Mouse (Mus musculus) neural tube, embryonic 11.5 days (tissue): ENCODE measurements at regions not wholly inside any gene's neighbourhood (a gene's known extent, or its start where the extent isn't known, plus 50 kb on each side); places are given as distances from the start of the nearest gene placed in this dataset.

ENCODE experiments used
- ATAC-seq: fragments of 200-750 bp; cut with Nextera tagmentation; 2 replicates; pipeline ENCODE4 v1.8.0; 2017; ENCODE audit warnings: moderate number of reproducible peaks, mild to moderate bottlenecking, moderate TSS enrichment, moderate library complexity; ENCODE audit not compliant: insufficient read depth, low FRiP score, low TSS enrichment
- DNase-seq: peaks from one replicate; pipeline ENCODE4 v3.0.0-alpha.2; 2015; ENCODE audit warnings: low spot score
- H3K27ac ChIP-seq: fragments of 300-500 bp; sonication (generic); 2 replicates; pipeline ENCODE4 v1.5.1; 2014; ENCODE audit warnings: low read depth, mild to moderate bottlenecking, low read length
- H3K27me3 ChIP-seq: fragments of 300-500 bp; sonication (generic); 2 replicates; pipeline ENCODE4 v1.6.1; 2014; ENCODE audit warnings: mild to moderate bottlenecking, low read length, mixed read lengths; ENCODE audit not compliant: control insufficient read depth, insufficient read depth
- H3K36me3 ChIP-seq: fragments of 300-500 bp; sonication (generic); 2 replicates; pipeline ENCODE4 v1.6.1; 2014; ENCODE audit warnings: mild to moderate bottlenecking, low read length, moderate library complexity, mixed read lengths; ENCODE audit not compliant: control insufficient read depth, insufficient read depth
- H3K4me1 ChIP-seq: fragments of 300-500 bp; sonication (generic); 2 replicates; pipeline ENCODE4 v1.6.1; 2014; ENCODE audit warnings: low read length, mixed read lengths; ENCODE audit not compliant: control insufficient read depth, insufficient read depth
- H3K4me2 ChIP-seq: fragments of 300-500 bp; sonication (generic); 2 replicates; pipeline ENCODE4 v1.6.1; 2014; ENCODE audit warnings: low read depth, mild to moderate bottlenecking, moderate library complexity
- H3K4me3 ChIP-seq: fragments of 300-500 bp; sonication (generic); 2 replicates; pipeline ENCODE4 v1.5.1; 2014; ENCODE audit warnings: low read depth, low read length
- H3K9ac ChIP-seq: fragments of 300-500 bp; sonication (generic); 2 replicates; pipeline ENCODE4 v1.6.1; 2014; ENCODE audit warnings: mild to moderate bottlenecking, low read length
- H3K9me3 ChIP-seq: fragments of 300-500 bp; sonication (generic); 2 replicates; pipeline ENCODE4 v1.6.1; 2016; ENCODE audit warnings: low read length; ENCODE audit not compliant: control insufficient read depth
- WGBS: fragments of 180-500 bp; shearing (Covaris S2); extraction: QIAGEN DNeasy Blood & Tissue Kit; methylation state at CpG from one replicate; pipeline ENCODE4 v1.1.7; 2014; 5-methylcytosine and 5-hydroxymethylcytosine counted together

DNA sequence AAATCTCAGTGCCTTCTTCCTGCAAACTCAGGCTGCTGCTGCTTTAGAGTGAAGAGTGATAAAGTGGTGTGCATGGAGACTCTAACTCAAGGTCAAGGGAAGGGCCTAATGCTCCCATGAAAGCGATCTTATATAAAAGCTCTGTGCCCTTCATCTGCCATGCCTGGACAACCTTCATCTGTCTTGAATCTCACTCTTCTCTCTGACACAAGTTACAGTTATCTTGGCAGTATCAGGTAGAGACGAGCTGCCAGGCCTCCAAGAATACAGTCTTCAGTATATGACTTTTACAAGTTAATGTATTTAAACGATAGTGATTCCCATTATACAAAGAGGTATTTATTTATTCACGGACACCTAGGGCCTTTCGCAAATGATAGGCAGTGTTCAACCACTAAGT is 146.7 kb upstream of the Cypt12 start:
- ATAC-seq (no peak), DNase-seq (no peak)
- H3K9me3 ChIP-seq = no peaks in the 10 kb centered on the region
- 78% methylated on average over 5 of the region's 5 CpGs for WGBS
- no peak overlapping the region for H3K27ac ChIP-seq
- no peak overlapping the region for H3K4me2 ChIP-seq
- H3K4me1 ChIP-seq = no peaks in the 10 kb centered on the region
- no peaks in the 10 kb centered on the region for H3K36me3 ChIP-seq
- no peak overlapping the region for H3K9ac ChIP-seq
- no peak overlapping the region for H3K4me3 ChIP-seq
- 0 out of 2 replicates have a peak, but pooled peaks cover 2% of the 10 kb centered on the region for H3K27me3 ChIP-seq

GRCm38 (mm10) chr3:17805185-17805584 is 143.0 kb upstream of the Cypt12 start:
- no peak for DNase-seq
- 85% methylated on average over 1 of the region's 1 CpGs for WGBS

GRCm38 (mm10) chr3:17811290-17811689 is 136.9 kb upstream of the Cypt12 start:
- Histone ChIP-seq H3K4me1 (no peaks in the 10 kb centered on the region), H3K36me3 (no peaks in the 10 kb centered on the region), H3K4me2 (no peak overlapping the region), H3K27me3 (no peaks in the 10 kb centered on the region), H3K4me3 (no peak overlapping the region), H3K9me3 (no peaks in the 10 kb centered on the region), H3K9ac (no peak overlapping the region), H3K27ac (no peak overlapping the region)
- DNase-seq (no peak), ATAC-seq (no peak)
- WGBS = 58% methylated on average over 6 of the region's 6 CpGs

More at GRCm38 (mm10) chr3:17805185-17805584, 143.0 kb upstream of the Cypt12 start:
- no peaks in the 10 kb centered on the region for H3K36me3 ChIP-seq
- H3K4me2 ChIP-seq = no peak overlapping the region
- H3K4me1 ChIP-seq = no peaks in the 10 kb centered on the region
- H3K9ac ChIP-seq = no peak overlapping the region
- no peak overlapping the region for H3K4me3 ChIP-seq
- ATAC-seq = no peak
- H3K27ac ChIP-seq = no peak overlapping the region
- no peaks in the 10 kb centered on the region for H3K9me3 ChIP-seq
- H3K27me3 ChIP-seq = no peaks in the 10 kb centered on the region

DNA sequence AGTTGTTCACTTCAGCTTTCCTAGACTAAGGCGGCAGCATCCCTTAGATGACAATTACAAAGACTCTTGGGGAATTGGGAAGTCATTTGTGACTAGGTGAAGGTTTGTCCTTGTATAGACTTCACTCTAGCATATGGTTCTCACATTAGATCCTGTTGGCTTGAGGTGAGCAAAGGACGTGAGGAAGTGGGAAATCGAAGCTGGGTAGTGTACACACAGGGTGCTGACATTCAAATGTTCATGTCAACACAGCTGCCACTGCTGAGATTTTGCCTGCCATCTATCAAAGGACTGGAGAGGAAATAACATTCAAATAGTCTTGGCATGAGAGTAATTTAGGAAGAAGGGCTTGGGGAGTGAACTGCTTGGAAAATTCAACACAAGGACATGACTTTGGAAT is 124.0 kb upstream of the Cypt12 start:
- Histone ChIP-seq H3K27ac (no peak overlapping the region), H3K4me1 (no peaks in the 10 kb centered on the region), H3K9me3 (no peaks in the 10 kb centered on the region), H3K27me3 (no peaks in the 10 kb centered on the region), H3K9ac (no peak overlapping the region), H3K36me3 (no peaks in the 10 kb centered on the region), H3K4me3 (no peak overlapping the region), H3K4me2 (no peak overlapping the region)
- 65% methylated on average over 3 of the region's 3 CpGs for WGBS
- ATAC-seq (no peak), DNase-seq (no peak)

GRCm38 (mm10) chr3:17824662-17825061 is 123.5 kb upstream of the Cypt12 start:
- DNase-seq = no peak
- H3K4me1 ChIP-seq = no peaks in the 10 kb centered on the region

DNA sequence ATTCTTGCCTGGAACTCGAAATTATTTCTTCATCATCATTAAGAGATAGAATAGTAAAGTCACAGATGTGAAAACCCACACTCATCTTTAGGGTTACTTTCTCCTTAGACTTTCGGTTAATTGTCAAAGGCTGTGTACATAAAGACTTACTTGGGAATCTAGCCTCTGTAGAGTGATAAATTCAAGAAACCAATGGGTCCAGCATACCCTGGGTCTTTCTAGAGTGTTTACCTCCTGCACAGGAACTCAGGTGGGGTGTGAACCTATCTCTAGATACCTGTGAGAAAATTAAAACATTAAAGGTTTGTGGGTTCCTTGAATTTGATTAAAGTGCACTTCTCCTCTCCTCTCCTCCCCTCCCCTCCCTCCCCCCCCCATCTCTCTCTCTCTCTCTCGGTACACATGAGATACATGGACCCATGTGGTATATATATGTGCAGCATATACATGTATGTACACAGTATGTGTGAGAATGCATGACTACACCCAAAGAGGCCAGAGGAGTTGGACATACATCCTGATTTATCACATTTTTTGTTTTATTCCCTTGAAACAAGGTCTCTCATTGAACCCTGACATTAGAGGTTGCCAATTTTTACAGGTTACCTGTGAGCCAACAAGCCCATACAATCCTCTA is 122.8 kb upstream of the Cypt12 start:
- no peaks in the 10 kb centered on the region for H3K27me3 ChIP-seq
- no peak for ATAC-seq
- WGBS = 74% methylated on average over 3 of the region's 3 CpGs

More at GRCm38 (mm10) chr3:17824662-17825061, 123.5 kb upstream of the Cypt12 start:
- Histone ChIP-seq H3K9me3 (no peaks in the 10 kb centered on the region), H3K27ac (no peak overlapping the region), H3K4me2 (no peak overlapping the region), H3K9ac (no peak overlapping the region), H3K27me3 (no peaks in the 10 kb centered on the region), H3K4me3 (no peak overlapping the region), H3K36me3 (no peaks in the 10 kb centered on the region)
- 54% methylated on average over 4 of the region's 4 CpGs for WGBS
- ATAC-seq = no peak

DNA sequence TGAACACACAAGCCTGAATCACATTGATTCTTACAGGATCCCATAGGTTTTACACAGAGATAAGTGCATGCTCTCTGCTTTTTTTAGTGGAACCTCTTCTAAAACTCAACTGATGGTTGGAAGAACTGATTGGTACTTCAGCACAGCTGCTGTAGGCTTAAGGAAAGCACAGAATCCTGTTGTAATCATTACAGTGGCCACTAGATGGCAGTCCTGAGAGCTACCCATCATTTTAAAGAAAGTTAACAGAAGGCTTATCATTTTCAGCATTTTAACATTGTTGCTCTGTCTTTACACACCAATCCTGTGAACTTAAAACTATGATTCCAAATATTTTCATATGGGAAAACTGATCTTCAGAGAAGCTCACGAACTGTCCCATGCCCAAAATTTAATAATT is 113.5 kb upstream of the Cypt12 start:
- no peaks in the 10 kb centered on the region for H3K4me1 ChIP-seq
- 45% methylated on average over 1 of the region's 1 CpGs for WGBS
- no peak overlapping the region for H3K4me2 ChIP-seq
- H3K36me3 ChIP-seq = no peaks in the 10 kb centered on the region
- no peaks in the 10 kb centered on the region for H3K9me3 ChIP-seq
- DNase-seq (peak; percentile 15), ATAC-seq (no peak)
- no peak overlapping the region for H3K27ac ChIP-seq
- H3K4me3 ChIP-seq = no peak overlapping the region
- H3K27me3 ChIP-seq = no peaks in the 10 kb centered on the region
- no peak overlapping the region for H3K9ac ChIP-seq

More for the DNA sequence above, 122.8 kb upstream of the Cypt12 start:
- no peaks in the 10 kb centered on the region for H3K9me3 ChIP-seq
- H3K27ac ChIP-seq = no peak overlapping the region
- no peak overlapping the region for H3K4me2 ChIP-seq
- no peak overlapping the region for H3K9ac ChIP-seq
- H3K4me3 ChIP-seq = no peak overlapping the region
- H3K4me1 ChIP-seq = no peaks in the 10 kb centered on the region
- DNase-seq = no peak
- no peaks in the 10 kb centered on the region for H3K36me3 ChIP-seq

GRCm38 (mm10) chr3:17847609-17848008 is 100.6 kb upstream of the Cypt12 start:
- no peaks in the 10 kb centered on the region for H3K4me1 ChIP-seq
- H3K4me3 ChIP-seq = no peak overlapping the region
- H3K36me3 ChIP-seq = no peaks in the 10 kb centered on the region
- no peak overlapping the region for H3K9ac ChIP-seq
- H3K27me3 ChIP-seq = no peaks in the 10 kb centered on the region
- no peak overlapping the region for H3K27ac ChIP-seq
- H3K9me3 ChIP-seq = no peaks in the 10 kb centered on the region
- DNase-seq (no peak), ATAC-seq (no peak)
- H3K4me2 ChIP-seq = no peak overlapping the region
- WGBS = 66% methylated on average over 7 of the region's 7 CpGs

- no peak overlapping the region for H3K4me2 ChIP-seq
- H3K9ac ChIP-seq = no peak overlapping the region
- no peaks in the 10 kb centered on the region for H3K4me1 ChIP-seq
- H3K27ac ChIP-seq = no peak overlapping the region
- no peak overlapping the region for H3K4me3 ChIP-seq
- DNase-seq (peak; percentile 19), ATAC-seq (no peak)
- H3K27me3 ChIP-seq = no peaks in the 10 kb centered on the region
- no peaks in the 10 kb centered on the region for H3K36me3 ChIP-seq
- H3K9me3 ChIP-seq = no peaks in the 10 kb centered on the region
Observed at GRCm38 (mm10) chr3:17848181-17848580, 100.0 kb upstream of the Cypt12 start.
